Mouse (Mus musculus): Measurements from ENCODE around the gene Znrf4. TPM values are rescaled to one million over a fixed set of nuclear protein-coding genes. Genes with fewer than 3 reads are reported as not detected.
A peak's percentile ranks its signal among the peaks of the same experiment; 100 is the strongest.

Znrf4 gene
- polyA plus RNA-seq, 1 experiment from 2014 or later = not detected

GRCm38 (mm10) chr17:56470001-56470436, 42.2 kb downstream of the Znrf4 start:
- peak overlapping the region; percentile 19; the same call in 1 of the 2 replicates for H3K4me3 ChIP-seq (replicated peaks; ENCODE audit: low read depth, low read length)

GRCm38 (mm10) chr17:56469275-56469674, 43.0 kb downstream of the Znrf4 start:
- H3K4me1 ChIP-seq (ENCODE audit: control insufficient read depth, insufficient read depth, low read length) = peaks cover 82% of the 10 kb centered on the region
- H3K4me2 ChIP-seq (ENCODE audit: low read length) = peak overlapping the region; percentile 50
- DNase-seq (peak; percentile 52), ATAC-seq (ENCODE audit: low FRiP score, low TSS enrichment) (no peak)
- H3K27me3 ChIP-seq (ENCODE audit: control insufficient read depth, insufficient read depth, low read length) = no peaks in the 10 kb centered on the region
- 0 out of 2 replicates have a peak, but pooled peaks cover 4% of the 10 kb centered on the region for H3K36me3 ChIP-seq (ENCODE audit: control insufficient read depth, insufficient read depth, low read length)
- peak overlapping the region; percentile 90 for H3K27ac ChIP-seq (replicated peaks; ENCODE audit: low read depth, low read length)
- H3K9ac ChIP-seq (replicated peaks; ENCODE audit: low read length) = peak overlapping the region; percentile 17; the same call in 1 of the 2 replicates
- H3K4me3 ChIP-seq (replicated peaks; ENCODE audit: low read depth, low read length) = peak overlapping the region; percentile 19; the same call in 1 of the 2 replicates
- WGBS = 16% methylated on average over 8 of the region's 8 CpGs
- no peaks in the 10 kb centered on the region for H3K9me3 ChIP-seq (ENCODE audit: control insufficient read depth, low read length)

More at GRCm38 (mm10) chr17:56470001-56470436, 42.2 kb downstream of the Znrf4 start:
- 7% methylated on average over 26 of the region's 26 CpGs for WGBS
- H3K9me3 ChIP-seq (ENCODE audit: control insufficient read depth, low read length) = no peaks in the 10 kb centered on the region
- H3K4me1 ChIP-seq (ENCODE audit: control insufficient read depth, insufficient read depth, low read length) = peaks cover 76% of the 10 kb centered on the region
- peak overlapping the region; percentile 90 for H3K27ac ChIP-seq (replicated peaks; ENCODE audit: low read depth, low read length)
- 0 out of 2 replicates have a peak overlapping the region, but pooled peaks have one; percentile 17 for H3K9ac ChIP-seq (replicated peaks; ENCODE audit: low read length)
- ATAC-seq (ENCODE audit: low FRiP score, low TSS enrichment) (no peak), DNase-seq (no peak)
- 0 out of 2 replicates have a peak, but pooled peaks cover 4% of the 10 kb centered on the region for H3K36me3 ChIP-seq (ENCODE audit: control insufficient read depth, insufficient read depth, low read length)
- no peaks in the 10 kb centered on the region for H3K27me3 ChIP-seq (ENCODE audit: control insufficient read depth, insufficient read depth, low read length)
- H3K4me2 ChIP-seq (ENCODE audit: low read length) = peak overlapping the region; percentile 50

- no peaks in the 10 kb centered on the region for H3K9me3 ChIP-seq (ENCODE audit: control insufficient read depth, low read length)
- ATAC-seq (ENCODE audit: low FRiP score, low TSS enrichment) = no peak
- peak overlapping the region; percentile 50 for H3K4me2 ChIP-seq (ENCODE audit: low read length)
- 73% methylated on average over 7 of the region's 7 CpGs for WGBS
- peaks cover 79% of the 10 kb centered on the region for H3K4me1 ChIP-seq (ENCODE audit: control insufficient read depth, insufficient read depth, low read length)
- H3K27ac ChIP-seq (replicated peaks; ENCODE audit: low read depth, low read length) = peak overlapping the region; percentile 90
- H3K4me3 ChIP-seq (replicated peaks; ENCODE audit: low read depth, low read length) = no peak overlapping the region
- 0 out of 2 replicates have a peak, but pooled peaks cover 4% of the 10 kb centered on the region for H3K36me3 ChIP-seq (ENCODE audit: control insufficient read depth, insufficient read depth, low read length)
- H3K9ac ChIP-seq (replicated peaks; ENCODE audit: low read length) = no peak overlapping the region; the same call in 1 of the 2 replicates
- DNase-seq = no peak
- H3K27me3 ChIP-seq (ENCODE audit: control insufficient read depth, insufficient read depth, low read length) = no peaks in the 10 kb centered on the region
These were observed 43.4 kb downstream of the Znrf4 start for GRCm38 (mm10) chr17:56468870-56469269.

GRCm38 (mm10) chr17:56468380-56468779, 43.9 kb downstream of the Znrf4 start:
- WGBS = 92% methylated on average over 9 of the region's 9 CpGs
- Histone ChIP-seq H3K9ac (replicated peaks; ENCODE audit: low read length) (no peak overlapping the region; the same call in 1 of the 2 replicates), H3K27me3 (ENCODE audit: control insufficient read depth, insufficient read depth, low read length) (no peaks in the 10 kb centered on the region), H3K4me3 (replicated peaks; ENCODE audit: low read depth, low read length) (no peak overlapping the region), H3K9me3 (ENCODE audit: control insufficient read depth, low read length) (no peaks in the 10 kb centered on the region), H3K36me3 (ENCODE audit: control insufficient read depth, insufficient read depth, low read length) (0 out of 2 replicates have a peak, but pooled peaks cover 4% of the 10 kb centered on the region), H3K4me1 (ENCODE audit: control insufficient read depth, insufficient read depth, low read length) (peaks cover 76% of the 10 kb centered on the region), H3K4me2 (ENCODE audit: low read length) (no peak overlapping the region), H3K27ac (replicated peaks; ENCODE audit: low read depth, low read length) (peak overlapping the region; percentile 90)
- ATAC-seq (ENCODE audit: low FRiP score, low TSS enrichment) (no peak), DNase-seq (no peak)

- H3K4me3 ChIP-seq (replicated peaks; ENCODE audit: low read depth, low read length) = no peak overlapping the region
These were observed 44.8 kb downstream of the Znrf4 start for GRCm38 (mm10) chr17:56467456-56467884.

GRCm38 (mm10) chr17:56466747-56467146, 45.5 kb downstream of the Znrf4 start:
- H3K4me1 ChIP-seq (ENCODE audit: control insufficient read depth, insufficient read depth, low read length) = peaks cover 75% of the 10 kb centered on the region
- 0 out of 2 replicates have a peak, but pooled peaks cover 4% of the 10 kb centered on the region for H3K36me3 ChIP-seq (ENCODE audit: control insufficient read depth, insufficient read depth, low read length)
- H3K9ac ChIP-seq (replicated peaks; ENCODE audit: low read length) = peak overlapping the region; percentile 39
- ATAC-seq (ENCODE audit: low FRiP score, low TSS enrichment) (no peak), DNase-seq (peak; percentile 42)
- no peaks in the 10 kb centered on the region for H3K9me3 ChIP-seq (ENCODE audit: control insufficient read depth, low read length)
- H3K4me3 ChIP-seq (replicated peaks; ENCODE audit: low read depth, low read length) = peak overlapping the region; percentile 8; the same call in 1 of the 2 replicates
- H3K27me3 ChIP-seq (ENCODE audit: control insufficient read depth, insufficient read depth, low read length) = no peaks in the 10 kb centered on the region
- H3K27ac ChIP-seq (replicated peaks; ENCODE audit: low read depth, low read length) = peak overlapping the region; percentile 90
- 61% methylated on average over 6 of the region's 6 CpGs for WGBS
- H3K4me2 ChIP-seq (ENCODE audit: low read length) = peak overlapping the region; percentile 42

More at GRCm38 (mm10) chr17:56467456-56467884, 44.8 kb downstream of the Znrf4 start:
- Histone ChIP-seq H3K9ac (replicated peaks; ENCODE audit: low read length) (no peak overlapping the region; the same call in 1 of the 2 replicates), H3K4me1 (ENCODE audit: control insufficient read depth, insufficient read depth, low read length) (peaks cover 78% of the 10 kb centered on the region), H3K9me3 (ENCODE audit: control insufficient read depth, low read length) (no peaks in the 10 kb centered on the region), H3K27me3 (ENCODE audit: control insufficient read depth, insufficient read depth, low read length) (no peaks in the 10 kb centered on the region), H3K4me2 (ENCODE audit: low read length) (peak overlapping the region; percentile 42), H3K27ac (replicated peaks; ENCODE audit: low read depth, low read length) (peak overlapping the region; percentile 90), H3K36me3 (ENCODE audit: control insufficient read depth, insufficient read depth, low read length) (0 out of 2 replicates have a peak, but pooled peaks cover 4% of the 10 kb centered on the region)
- ATAC-seq (ENCODE audit: low FRiP score, low TSS enrichment) (peak; percentile 71), DNase-seq (peak; percentile 93)
- 7% methylated on average over 7 of the region's 7 CpGs for WGBS

- Histone ChIP-seq H3K27ac (replicated peaks; ENCODE audit: low read depth, low read length) (no peak overlapping the region), H3K9me3 (ENCODE audit: control insufficient read depth, low read length) (no peaks in the 10 kb centered on the region), H3K36me3 (ENCODE audit: control insufficient read depth, insufficient read depth, low read length) (0 out of 2 replicates have a peak, but pooled peaks cover 4% of the 10 kb centered on the region), H3K4me2 (ENCODE audit: low read length) (no peak overlapping the region), H3K9ac (replicated peaks; ENCODE audit: low read length) (no peak overlapping the region), H3K27me3 (ENCODE audit: control insufficient read depth, insufficient read depth, low read length) (no peaks in the 10 kb centered on the region), H3K4me3 (replicated peaks; ENCODE audit: low read depth, low read length) (no peak overlapping the region), H3K4me1 (ENCODE audit: control insufficient read depth, insufficient read depth, low read length) (peaks cover 80% of the 10 kb centered on the region)
- DNase-seq = no peak
- WGBS = 79% methylated on average over 7 of the region's 7 CpGs
- ATAC-seq (ENCODE audit: low FRiP score, low TSS enrichment) = no peak
These were observed 47.4 kb downstream of the Znrf4 start for GRCm38 (mm10) chr17:56464817-56465216.

- Histone ChIP-seq H3K36me3 (ENCODE audit: control insufficient read depth, insufficient read depth, low read length) (0 out of 2 replicates have a peak, but pooled peaks cover under 1% of the 10 kb centered on the region), H3K27ac (replicated peaks; ENCODE audit: low read depth, low read length) (no peak overlapping the region), H3K4me3 (replicated peaks; ENCODE audit: low read depth, low read length) (no peak overlapping the region), H3K9me3 (ENCODE audit: control insufficient read depth, low read length) (no peaks in the 10 kb centered on the region), H3K9ac (replicated peaks; ENCODE audit: low read length) (no peak overlapping the region), H3K27me3 (ENCODE audit: control insufficient read depth, insufficient read depth, low read length) (no peaks in the 10 kb centered on the region), H3K4me2 (ENCODE audit: low read length) (no peak overlapping the region), H3K4me1 (ENCODE audit: control insufficient read depth, insufficient read depth, low read length) (peaks cover 75% of the 10 kb centered on the region)
- WGBS = 95% methylated on average over 2 of the region's 2 CpGs
- ATAC-seq (ENCODE audit: low FRiP score, low TSS enrichment) = no peak
- no peak for DNase-seq
These were observed 47.9 kb downstream of the Znrf4 start for GRCm38 (mm10) chr17:56464345-56464744.

GRCm38 (mm10) chr17:56463500-56463899, 48.7 kb downstream of the Znrf4 start:
- Histone ChIP-seq H3K27me3 (ENCODE audit: control insufficient read depth, insufficient read depth, low read length) (no peaks in the 10 kb centered on the region), H3K4me1 (ENCODE audit: control insufficient read depth, insufficient read depth, low read length) (peaks cover 69% of the 10 kb centered on the region), H3K9me3 (ENCODE audit: control insufficient read depth, low read length) (no peaks in the 10 kb centered on the region), H3K4me2 (ENCODE audit: low read length) (no peak overlapping the region; the same call in 1 of the 2 replicates), H3K27ac (replicated peaks; ENCODE audit: low read depth, low read length) (peak overlapping the region; percentile 87), H3K36me3 (ENCODE audit: control insufficient read depth, insufficient read depth, low read length) (no peaks in the 10 kb centered on the region), H3K9ac (replicated peaks; ENCODE audit: low read length) (no peak overlapping the region), H3K4me3 (replicated peaks; ENCODE audit: low read depth, low read length) (no peak overlapping the region)
- no peak for ATAC-seq (ENCODE audit: low FRiP score, low TSS enrichment)
- DNase-seq = no peak
- WGBS = 62% methylated on average over 1 of the region's 1 CpGs

All from midbrain, embryonic 14.5 days (tissue).